Mouse (Mus musculus) skeletal muscle tissue, adult 2 months (tissue): ENCODE measurements around the gene R3hdm4.
"Not testable (repeated sequence)": the region's sequence is repeated elsewhere in the genome, so short reads cannot be mapped to it uniquely, and the experiment has no call there.

Source experiments
- DNase-seq: peaks from one replicate; pipeline ENCODE4 v3.0.0-alpha.2; 2012; ENCODE audit warnings: low read depth, low spot score

R3hdm4 gene

DNA sequence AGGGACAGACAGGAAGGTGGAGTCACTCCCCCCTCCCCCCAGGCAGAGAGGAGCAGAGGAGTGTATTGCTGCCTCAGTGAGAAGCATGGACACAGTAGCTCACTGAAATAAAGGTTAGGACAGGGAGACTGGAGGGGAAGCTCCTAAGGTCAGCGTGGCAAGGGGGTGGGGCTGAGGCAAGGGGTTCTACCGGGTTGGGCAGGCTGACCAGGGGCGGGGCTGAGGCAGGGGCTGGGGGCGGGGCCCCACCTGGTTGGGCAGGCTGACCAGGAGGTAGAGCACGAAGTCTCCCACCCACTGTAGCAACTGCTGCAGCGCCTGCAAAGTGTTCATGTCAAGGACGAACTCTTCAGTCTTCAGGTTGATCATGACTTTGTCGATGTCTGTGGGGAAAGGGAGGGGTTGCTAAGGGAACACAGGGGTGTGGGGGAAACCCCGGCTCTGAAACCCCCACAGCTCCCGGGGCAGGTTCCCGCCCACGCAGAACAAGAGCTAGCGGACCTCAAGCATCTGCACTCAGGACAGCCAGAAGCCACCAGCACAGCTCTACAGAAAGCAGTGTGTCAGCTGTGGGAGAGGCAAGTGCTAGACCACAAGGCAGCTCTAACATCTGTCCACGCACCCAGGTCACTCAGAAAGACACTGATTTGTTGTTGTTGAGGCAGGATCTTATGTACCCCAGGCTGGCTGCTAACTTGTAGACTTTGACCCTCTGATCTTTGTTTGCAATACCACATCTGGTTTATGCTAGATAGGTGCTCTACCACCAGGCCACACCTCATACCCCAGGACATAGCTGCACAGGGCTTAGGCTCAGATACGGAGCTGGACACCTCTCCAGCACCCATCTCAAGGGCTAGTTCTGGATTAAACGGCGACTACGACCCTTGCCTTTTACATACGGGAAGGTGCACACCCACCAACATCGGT lies 23.4 kb downstream of the R3hdm4 start:
- DNase-seq, result no peak

DNA sequence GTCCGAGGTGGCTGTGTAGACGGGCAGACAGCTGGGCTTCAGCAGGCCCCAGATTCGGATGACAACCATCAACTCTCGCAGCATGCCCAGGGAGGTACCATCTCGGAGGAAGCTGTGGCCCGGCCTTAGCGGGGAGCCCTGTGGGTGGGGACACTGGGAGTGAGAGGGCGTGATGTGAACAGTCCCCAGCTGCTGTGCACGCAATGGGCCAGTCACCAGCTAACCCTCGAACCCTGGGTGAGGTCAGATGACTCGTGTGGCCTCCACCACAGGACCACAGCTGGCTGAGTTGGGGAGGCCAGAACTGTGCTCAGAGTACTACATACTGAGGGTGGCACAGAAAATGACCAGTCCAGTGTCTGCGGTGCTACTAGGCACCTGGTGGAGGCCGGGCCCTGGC lies 24.2 kb downstream of the R3hdm4 start:
- DNase-seq, result no peak

GRCm38 (mm10) chr10:79896306-79896705 lies 24.7 kb downstream of the R3hdm4 start:
- no peak for DNase-seq

GRCm38 (mm10) chr10:79892451-79893118 lies 28.4 kb downstream of the R3hdm4 start:
- not testable (repeated sequence) for DNase-seq

GRCm38 (mm10) chr10:79890670-79891069 lies 30.3 kb downstream of the R3hdm4 start, which contains the start of gene Cfd:
TSS of gene Cfd (plus strand) at chr10:79890853.
- DNase-seq, result no peak

DNA sequence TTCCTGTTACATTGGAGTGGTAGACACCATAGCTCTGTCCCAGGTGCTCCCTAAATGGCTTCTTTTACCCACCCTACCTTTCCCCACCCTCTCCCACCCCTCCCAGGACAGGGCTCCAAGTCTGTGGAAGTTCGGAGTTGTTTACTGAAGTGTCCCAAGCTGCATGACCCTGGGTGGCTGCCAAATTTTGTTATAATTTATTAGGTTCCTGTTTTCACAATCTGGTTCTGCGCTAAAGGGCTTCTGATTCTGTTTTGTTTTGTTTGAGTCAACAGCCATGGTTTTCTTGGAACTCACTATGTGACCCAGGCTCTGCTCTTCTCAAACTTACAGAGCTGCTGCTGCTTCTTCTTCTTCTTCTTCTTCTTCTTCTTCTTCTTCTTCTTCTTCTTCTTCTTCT lies 31.6 kb downstream of the R3hdm4 start:
- DNase-seq, result no peak

DNA sequence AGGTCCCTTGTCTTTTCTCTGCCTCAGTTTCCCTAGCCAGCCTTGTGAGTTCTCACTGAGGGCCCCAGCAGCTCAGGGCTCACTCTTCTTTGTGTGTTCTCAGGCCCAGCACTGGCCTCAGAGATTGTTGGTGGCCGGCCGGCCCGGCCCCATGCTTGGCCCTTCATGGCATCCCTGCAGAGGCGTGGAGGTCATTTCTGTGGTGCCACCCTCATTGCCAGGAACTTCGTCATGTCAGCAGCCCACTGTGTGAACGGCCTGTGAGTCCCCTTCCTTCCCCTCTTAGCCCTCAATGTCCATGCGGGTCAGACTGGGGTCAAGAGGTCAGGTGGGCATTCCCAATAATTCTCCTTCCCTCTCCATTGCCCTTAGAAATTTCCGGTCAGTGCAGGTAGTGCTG lies 34.4 kb downstream of the R3hdm4 start:
- no peak for DNase-seq

- DNase-seq, result no peak
Measured at GRCm38 (mm10) chr10:79886054-79886453, 35.0 kb downstream of the R3hdm4 start, which contains the start of gene Elane. TSS of gene Elane (plus strand) at chr10:79886247.

GRCm38 (mm10) chr10:79884938-79885337 lies 36.1 kb downstream of the R3hdm4 start:
- not testable (repeated sequence) for DNase-seq

DNA sequence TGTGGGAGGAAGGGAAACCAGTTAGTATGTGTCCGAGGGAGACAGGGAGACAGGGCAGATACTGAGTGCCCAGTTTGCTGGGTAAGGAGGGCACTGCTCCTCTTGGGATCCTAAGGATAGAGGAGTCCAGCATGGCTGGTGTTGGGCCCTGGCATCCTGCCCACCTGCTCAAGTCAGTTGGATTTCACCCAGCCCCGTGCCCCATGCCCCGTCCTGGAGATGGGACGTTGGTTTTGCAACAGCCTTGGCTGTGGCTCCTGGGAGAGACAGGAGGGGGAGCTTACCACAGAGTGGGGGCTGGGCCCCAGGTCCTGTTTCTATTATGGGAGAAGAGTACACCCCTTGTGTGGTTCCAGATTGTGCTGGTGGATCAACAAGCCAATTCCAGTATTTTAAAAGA lies 36.6 kb downstream of the R3hdm4 start:
- DNase-seq, result peak; percentile 44

DNA sequence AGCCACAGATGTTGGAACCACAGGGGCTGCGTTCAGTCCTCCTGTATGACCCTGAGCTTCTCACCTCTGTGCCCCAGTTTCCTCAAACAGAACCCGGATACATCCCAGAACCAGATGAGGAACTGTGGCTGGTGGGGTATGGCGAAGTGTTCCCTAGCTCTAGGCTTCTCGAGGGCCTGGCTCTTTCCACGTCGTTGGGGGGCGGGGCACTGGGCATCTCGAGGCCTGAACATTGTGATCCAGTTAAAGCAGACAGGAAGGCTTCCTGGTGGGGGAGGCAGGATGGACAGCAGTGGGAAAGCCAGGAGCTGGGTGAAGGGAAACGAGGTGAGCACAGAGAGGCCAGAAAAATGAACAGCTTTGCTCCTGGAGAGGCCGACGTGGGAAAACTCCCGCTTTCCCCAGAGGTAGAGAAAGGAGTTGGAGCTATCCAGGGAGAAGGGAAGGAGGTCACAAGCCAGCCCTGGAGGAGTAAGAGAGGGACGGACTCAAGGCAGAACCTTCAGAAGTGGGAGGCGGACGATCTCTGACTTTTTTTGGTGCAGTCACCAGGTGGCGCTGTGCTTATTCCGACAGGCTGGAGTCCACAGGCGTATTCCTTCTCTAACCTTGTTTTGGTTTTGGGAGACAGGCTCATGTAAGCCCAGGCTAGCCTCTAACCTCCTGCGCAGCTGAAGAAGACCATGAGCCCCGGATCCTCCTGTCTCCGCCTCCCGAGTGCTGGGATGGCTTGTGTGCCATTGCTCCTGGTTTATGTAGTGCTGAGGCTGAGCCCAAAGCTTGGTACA lies 37.5 kb downstream of the R3hdm4 start:
- peak; percentile 60 for DNase-seq

- DNase-seq, result no peak
Measured at GRCm38 (mm10) chr10:79881981-79882380, 39.0 kb downstream of the R3hdm4 start.

GRCm38 (mm10) chr10:79880721-79881120 lies 40.3 kb downstream of the R3hdm4 start:
- DNase-seq, result no peak

DNA sequence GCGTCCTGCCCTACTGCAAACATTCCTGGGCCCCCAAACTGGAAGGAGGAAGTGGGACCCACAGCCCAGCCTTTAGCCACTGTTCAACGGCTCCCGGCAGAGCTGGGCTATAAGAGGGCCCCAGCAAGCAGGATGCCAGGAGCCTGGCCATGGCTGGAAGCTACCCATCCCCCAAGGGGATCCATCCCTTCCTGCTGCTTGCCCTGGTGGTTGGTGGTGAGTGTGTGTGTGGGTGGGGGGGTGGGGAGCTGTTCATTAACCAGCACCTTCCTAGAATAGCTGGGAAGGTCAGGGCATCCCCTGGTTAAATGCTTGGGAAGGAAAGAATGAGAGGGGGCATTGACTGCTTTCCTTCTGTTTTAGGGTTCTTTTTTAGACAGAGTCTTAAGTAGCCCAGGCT lies 41.5 kb downstream of the R3hdm4 start:
- no peak for DNase-seq

- peak; percentile 73 for DNase-seq
Measured at GRCm38 (mm10) chr10:79877757-79878156, 43.3 kb downstream of the R3hdm4 start.

DNA sequence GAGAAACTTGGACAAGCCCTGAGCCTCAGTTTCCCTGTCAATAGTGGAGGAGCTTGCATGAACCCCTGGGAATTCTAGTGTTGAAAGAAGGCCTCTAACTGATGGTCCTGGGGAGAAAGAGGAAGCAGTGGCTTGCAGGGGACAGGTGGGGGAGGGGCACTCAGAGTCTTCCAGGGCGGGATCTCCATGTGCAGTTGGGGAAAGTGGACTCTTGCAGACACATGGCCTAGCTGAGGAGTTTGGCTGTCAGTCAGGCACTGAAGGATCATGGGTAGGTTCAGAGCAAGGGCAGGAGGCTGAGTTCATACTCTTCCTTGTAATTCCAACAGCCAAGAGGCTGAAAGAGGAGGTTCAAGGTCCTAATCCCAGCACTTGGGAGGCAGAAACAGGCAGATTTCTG lies 43.8 kb downstream of the R3hdm4 start:
- DNase-seq, result no peak

- DNase-seq, result no peak
Measured at GRCm38 (mm10) chr10:79874290-79874862, 46.6 kb downstream of the R3hdm4 start, which contains the start of the genes Prtn3 and Plppr3. TSS of gene Prtn3 (plus strand) at chr10:79874476. TSS of gene Plppr3 (minus strand) at chr10:79874634.

DNA sequence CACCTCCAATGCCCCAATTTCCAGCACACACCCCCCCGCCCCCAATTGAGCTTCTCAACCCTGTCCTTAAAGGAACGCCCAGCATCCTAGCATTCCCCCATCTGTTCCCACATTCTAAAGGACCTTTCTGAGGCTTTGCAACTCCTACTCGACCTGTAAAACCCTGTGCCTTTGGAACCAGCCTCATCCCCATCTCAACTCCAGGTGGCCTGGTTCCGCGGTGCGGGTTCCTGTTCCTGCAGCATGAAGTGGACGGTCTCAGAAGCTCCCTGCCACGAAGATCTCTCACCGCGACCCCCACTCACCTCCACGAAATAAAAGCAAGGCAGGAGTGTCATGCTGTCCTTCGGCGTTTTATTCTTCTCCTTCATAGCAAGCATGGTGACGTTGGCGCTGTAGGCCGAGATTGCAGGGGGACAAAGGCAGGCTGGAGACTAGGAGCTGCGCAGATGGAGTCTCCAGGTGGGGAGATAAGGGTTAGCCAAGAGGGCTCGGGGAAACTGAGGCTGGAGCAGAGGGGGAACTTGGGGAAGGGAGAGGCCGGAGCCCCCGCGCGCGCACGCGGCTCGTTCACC lies 47.2 kb downstream of the R3hdm4 start:
- no peak for DNase-seq

- DNase-seq, result no peak
Measured at GRCm38 (mm10) chr10:79873313-79873712, 47.7 kb downstream of the R3hdm4 start.

- DNase-seq, result no peak
Measured at GRCm38 (mm10) chr10:79872862-79873261, 48.1 kb downstream of the R3hdm4 start.

DNA sequence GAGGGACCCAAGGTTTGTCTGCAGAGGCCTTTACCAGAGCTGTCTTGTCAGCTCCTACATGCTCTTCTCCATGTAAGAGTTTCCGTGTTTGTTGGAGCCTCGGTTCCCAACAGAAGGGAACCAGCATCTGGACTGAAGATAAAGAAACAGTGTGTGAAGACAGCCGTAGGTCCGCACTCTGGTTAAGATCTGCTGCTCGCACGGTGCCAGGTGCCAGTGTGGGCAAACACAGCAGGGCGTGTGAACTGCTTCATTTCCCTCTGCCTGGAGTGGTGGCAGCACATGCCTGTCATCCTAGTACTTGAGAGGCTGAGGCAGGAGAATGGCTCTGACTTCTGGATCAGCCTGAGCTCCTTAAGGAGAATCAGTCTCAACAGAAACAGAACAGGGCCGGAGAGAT lies 49.2 kb downstream of the R3hdm4 start:
- no peak for DNase-seq
